16 mouse cellular contexts compared by ENCODE assay signal in genomic region chr3:53214386-53214785, GRCm38 (mm10).
"Had no signal": no experiment of that assay in that cellular context is flagged by ENCODE, and none has a peak within 500 bp of the region (broad histone marks: within the 10 kb centered on the region; RNA-seq: fewer than 3 reads in every experiment).

No protein-coding gene starts in this region.

- H3K9me3 ChIP-seq: kidney, embryonic 15.5 days; limb, embryonic 10.5 days; liver, embryonic 15.5 days; neural tube, embryonic 13.5 days had no signal

- DNase-seq: kidney, adult 2 months; kidney, postnatal 14 days; lung, adult 2 months; lung, postnatal 36 days; retina, postnatal 1 day; right cerebral cortex, postnatal 4 days; spleen, adult 18-20 months; thymus, adult 18-20 months; thymus, postnatal 25 days had no signal

- H3K4me1 ChIP-seq: liver, embryonic 15.5 days had no signal

- ATAC-seq: lung, postnatal 0 days had no signal

- H3K4me2 ChIP-seq: kidney, embryonic 15.5 days; liver, embryonic 11.5 days; liver, embryonic 15.5 days; neural tube, embryonic 13.5 days had no signal

- H3K4me3 ChIP-seq: kidney, embryonic 15.5 days; left cerebral cortex, adult 2 months; limb, embryonic 10.5 days; liver, embryonic 15.5 days; neural tube, embryonic 13.5 days had no signal

- H3K36me3 ChIP-seq: kidney, embryonic 15.5 days; limb, embryonic 10.5 days; liver, embryonic 15.5 days; neural tube, embryonic 13.5 days had no signal

- H3K27ac ChIP-seq: kidney, embryonic 15.5 days; left cerebral cortex, adult 2 months; limb, embryonic 10.5 days; liver, embryonic 15.5 days; neural tube, embryonic 13.5 days had no signal

- H3K27me3 ChIP-seq: kidney, embryonic 15.5 days; liver, embryonic 15.5 days; neural tube, embryonic 13.5 days had no signal

- H3K9ac ChIP-seq: kidney, embryonic 15.5 days; liver, embryonic 15.5 days; neural tube, embryonic 13.5 days had no signal
